Mouse (Mus musculus) lung, embryonic 14.5 days (tissue): Measurements from ENCODE around the gene Kyat1. TPM values are rescaled to one million over a fixed set of nuclear protein-coding genes. Genes with fewer than 3 reads are reported as not detected.

Experiments
- ATAC-seq: fragments of 200-750 bp; cut with Nextera tagmentation; 2 replicates; pipeline ENCODE4 v1.8.0; 2017; ENCODE audit warnings: mild to moderate bottlenecking, moderate TSS enrichment, moderate library complexity; ENCODE audit not compliant: insufficient read depth
- DNase-seq: peaks from one replicate; pipeline ENCODE4 v3.0.0-alpha.2; 2015
- H3K27ac ChIP-seq: fragments of 300-500 bp; sonication (generic); 2 replicates; pipeline ENCODE4 v1.5.1; 2014; ENCODE audit warnings: low read depth, mild to moderate bottlenecking, moderate library complexity
- H3K27me3 ChIP-seq: fragments of 300-500 bp; sonication (generic); 2 replicates; pipeline ENCODE4 v1.6.1; 2014; ENCODE audit warnings: low read length, control low read depth; ENCODE audit not compliant: insufficient read depth
- H3K36me3 ChIP-seq: fragments of 300-500 bp; sonication (generic); 2 replicates; pipeline ENCODE4 v1.6.1; 2014; ENCODE audit warnings: control low read depth; ENCODE audit not compliant: insufficient read depth
- H3K4me1 ChIP-seq: fragments of 300-500 bp; sonication (generic); 2 replicates; pipeline ENCODE4 v1.6.1; 2014; ENCODE audit warnings: antibody characterized with exemption, control low read depth; ENCODE audit not compliant: insufficient read depth
- H3K4me2 ChIP-seq: fragments of 300-500 bp; sonication (generic); 2 replicates; pipeline ENCODE4 v1.6.1; 2014; ENCODE audit warnings: mild to moderate bottlenecking
- H3K4me3 ChIP-seq: fragments of 300-500 bp; sonication (generic); 2 replicates; pipeline ENCODE4 v1.5.1; 2014; ENCODE audit warnings: low read depth, low read length
- H3K9ac ChIP-seq: fragments of 300-500 bp; sonication (generic); 2 replicates; pipeline ENCODE4 v1.6.1; 2014
- H3K9me3 ChIP-seq: fragments of 300-500 bp; sonication (generic); 2 replicates; pipeline ENCODE4 v1.6.1; 2016; ENCODE audit warnings: low read depth, low read length, control low read depth
- CTCF ChIP-seq: IDR thresholded peaks from 2 replicates; pipeline ENCODE4 v1.5.1; 2016; ENCODE audit warnings: antibody characterized with exemption, low read depth
- WGBS: fragments of 180-500 bp; shearing (Covaris S2); extraction: QIAGEN DNeasy Blood & Tissue Kit; methylation state at CpG from one replicate; pipeline ENCODE4 v1.1.7; 2014; 5-methylcytosine and 5-hydroxymethylcytosine counted together
- polyA plus RNA-seq: library from polyadenylated mRNA; unstranded; fragments of >200 nt; fragmentation: Nextera tagmentation; extraction: Ambion mirVana; gene quantifications from 2 replicates; pipeline ENCODE4 v1.2.1, GENCODE M21; 2014

The Kyat1 gene
- 7.6 and 8.7 TPM in 2 replicates for polyA plus RNA-seq

DNA sequence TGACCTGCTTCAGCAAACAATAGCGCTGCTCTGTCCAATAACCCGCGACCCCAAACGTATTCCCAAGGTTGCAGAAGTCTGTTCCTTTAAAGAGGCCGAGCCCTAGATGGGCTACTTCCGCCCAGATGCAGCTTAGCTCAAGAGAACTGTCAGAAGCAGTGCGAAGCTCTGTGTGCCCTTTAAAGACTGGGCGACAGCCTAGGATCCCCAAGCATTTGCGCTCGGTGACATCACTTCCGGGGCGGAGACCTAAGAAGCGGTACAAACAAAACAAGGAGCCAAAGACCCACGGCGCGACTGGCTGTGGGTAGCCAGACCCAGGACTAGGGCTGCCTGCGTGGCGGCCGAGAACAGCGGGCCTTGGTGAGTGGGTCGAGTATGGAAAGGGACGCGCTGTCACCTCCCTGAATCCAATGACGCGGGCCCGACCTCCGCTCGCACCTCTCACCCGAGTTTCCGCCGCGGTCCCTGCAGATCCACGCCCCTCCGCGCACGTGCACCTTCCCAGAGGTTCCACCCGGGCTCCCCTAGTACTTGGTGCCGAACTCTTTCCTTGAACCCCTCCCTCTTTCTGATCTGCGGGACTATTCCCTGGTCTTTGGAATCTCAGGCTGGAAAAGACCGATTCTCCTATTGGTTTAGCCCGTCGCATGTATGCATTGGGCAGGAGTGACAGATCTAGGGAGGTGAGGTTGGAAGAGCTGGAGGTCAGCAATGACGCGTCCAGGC lies at the start of gene Kyat1:
Gene Kyat1, minus strand, starts transcription at position 219 of the 729 bp plus-strand sequence.
- TF ChIP-seq CTCF = no peak
- Histone ChIP-seq H3K27me3 (no peaks in the 10 kb centered on the region), H3K4me1 (peaks cover 5% of the 10 kb centered on the region), H3K4me2 (peak within 1 kb of the TSS; percentile 78), H3K36me3 (no peaks in the 10 kb centered on the region), H3K4me3 (peak within 1 kb of the TSS; percentile 67), H3K9me3 (no peaks in the 10 kb centered on the region), H3K27ac (peak within 1 kb of the TSS; percentile 72; the same call in 1 of the 2 replicates), H3K9ac (peak within 1 kb of the TSS; percentile 62)
- DNase-seq (peak; percentile 98), ATAC-seq (peak; percentile 98)
- WGBS = under 1% methylated on average over 44 of the region's 44 CpGs

DNA sequence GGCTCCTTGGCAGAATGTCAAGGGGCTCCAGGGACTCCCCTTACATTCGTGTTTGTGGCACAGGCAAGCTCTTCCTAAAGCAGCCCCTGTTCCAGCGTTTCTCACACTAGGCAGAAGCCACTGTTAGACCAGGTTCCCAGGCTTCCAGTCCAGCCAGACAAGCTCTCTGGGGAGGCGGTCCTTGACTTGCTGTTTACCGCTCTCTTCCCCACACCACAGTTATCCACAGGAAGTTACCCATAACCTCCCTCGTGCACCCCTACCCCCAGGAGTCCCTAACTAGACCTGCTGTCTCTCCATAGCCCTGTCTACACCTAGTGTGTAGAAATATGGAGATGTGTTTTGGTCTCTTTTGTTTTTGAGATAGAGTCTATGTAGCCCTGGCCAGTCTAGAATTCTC lies 48.2 kb upstream of the Kyat1 start:
- 83% methylated on average over 5 of the region's 5 CpGs for WGBS
- no peaks in the 10 kb centered on the region for H3K9me3 ChIP-seq
- no peak overlapping the region for H3K27ac ChIP-seq
- no peak overlapping the region for H3K4me3 ChIP-seq
- DNase-seq (no peak), ATAC-seq (no peak)
- TF ChIP-seq CTCF = no peak
- H3K4me1 ChIP-seq = no peaks in the 10 kb centered on the region
- peaks cover 68% of the 10 kb centered on the region for H3K36me3 ChIP-seq
- H3K9ac ChIP-seq = no peak overlapping the region
- no peak overlapping the region for H3K4me2 ChIP-seq
- H3K27me3 ChIP-seq = no peaks in the 10 kb centered on the region

DNA sequence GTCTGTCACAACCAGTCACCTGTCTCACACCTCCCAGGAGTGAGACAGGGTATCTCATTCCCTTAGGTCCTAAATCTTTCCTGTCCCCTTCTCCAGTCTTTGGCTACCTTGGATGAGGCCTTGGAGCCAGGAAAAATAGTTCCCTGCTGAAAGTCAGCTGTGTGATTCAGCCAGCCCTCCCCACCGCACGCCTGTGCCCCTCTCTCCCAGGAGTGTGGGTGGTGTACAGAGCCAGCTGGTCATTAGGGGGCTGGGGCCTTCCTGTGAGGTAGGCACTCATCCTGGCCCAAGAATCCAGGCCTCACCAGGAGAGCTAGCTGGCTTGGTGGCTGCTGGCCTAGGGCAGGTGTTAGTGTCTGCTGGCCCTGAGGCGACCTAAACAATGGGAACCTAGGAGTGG lies 46.9 kb upstream of the Kyat1 start:
- Histone ChIP-seq H3K4me2 (no peak overlapping the region), H3K9me3 (no peaks in the 10 kb centered on the region), H3K27me3 (no peaks in the 10 kb centered on the region), H3K27ac (no peak overlapping the region), H3K4me3 (no peak overlapping the region), H3K4me1 (no peaks in the 10 kb centered on the region), H3K36me3 (peaks cover 70% of the 10 kb centered on the region), H3K9ac (no peak overlapping the region)
- WGBS = 75% methylated on average over 3 of the region's 3 CpGs
- ATAC-seq (no peak), DNase-seq (no peak)
- TF ChIP-seq CTCF = no peak

DNA sequence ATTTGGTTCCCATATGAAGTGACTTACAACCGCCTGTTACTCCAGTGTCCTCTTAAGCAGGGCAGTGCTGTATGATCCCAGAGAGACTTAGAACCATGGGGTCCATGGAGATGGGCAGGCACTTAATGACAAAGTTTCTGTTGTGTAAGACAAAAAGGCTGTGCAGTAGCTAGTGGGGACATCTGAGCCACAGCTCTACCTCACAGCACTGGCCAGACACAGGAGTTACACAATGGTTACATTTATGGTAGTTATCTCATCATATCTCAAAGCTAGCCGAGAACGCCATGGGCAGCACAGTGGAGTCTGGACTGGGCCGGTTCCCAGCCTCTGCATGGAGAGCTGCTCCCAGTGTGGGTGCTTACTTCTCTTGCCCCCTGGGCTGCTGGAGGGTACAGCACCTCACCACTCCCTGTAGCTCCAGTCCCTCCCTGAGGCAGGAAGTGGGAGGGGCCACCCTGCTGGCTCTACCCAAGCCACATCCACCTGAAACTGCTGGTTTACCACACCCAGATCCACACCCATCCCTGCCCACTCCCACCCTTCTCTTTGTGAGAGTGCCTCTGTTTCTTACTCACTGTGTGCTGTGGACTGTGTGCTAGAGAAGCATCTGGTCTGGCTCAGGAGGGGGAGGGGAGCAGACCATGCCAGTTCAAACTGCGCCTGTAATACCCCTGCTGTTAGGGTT lies 45.9 kb upstream of the Kyat1 start:
- Histone ChIP-seq H3K36me3 (peaks cover 63% of the 10 kb centered on the region), H3K27me3 (no peaks in the 10 kb centered on the region), H3K4me1 (no peaks in the 10 kb centered on the region), H3K27ac (peak overlapping the region; percentile 18; the same call in 1 of the 2 replicates), H3K9me3 (no peaks in the 10 kb centered on the region), H3K4me2 (no peak overlapping the region), H3K4me3 (no peak overlapping the region), H3K9ac (no peak overlapping the region)
- WGBS = 74% methylated on average over 5 of the region's 5 CpGs
- TF ChIP-seq CTCF = no peak
- DNase-seq (no peak), ATAC-seq (peak; percentile 35; the same call in 1 of the 2 replicates)

DNA sequence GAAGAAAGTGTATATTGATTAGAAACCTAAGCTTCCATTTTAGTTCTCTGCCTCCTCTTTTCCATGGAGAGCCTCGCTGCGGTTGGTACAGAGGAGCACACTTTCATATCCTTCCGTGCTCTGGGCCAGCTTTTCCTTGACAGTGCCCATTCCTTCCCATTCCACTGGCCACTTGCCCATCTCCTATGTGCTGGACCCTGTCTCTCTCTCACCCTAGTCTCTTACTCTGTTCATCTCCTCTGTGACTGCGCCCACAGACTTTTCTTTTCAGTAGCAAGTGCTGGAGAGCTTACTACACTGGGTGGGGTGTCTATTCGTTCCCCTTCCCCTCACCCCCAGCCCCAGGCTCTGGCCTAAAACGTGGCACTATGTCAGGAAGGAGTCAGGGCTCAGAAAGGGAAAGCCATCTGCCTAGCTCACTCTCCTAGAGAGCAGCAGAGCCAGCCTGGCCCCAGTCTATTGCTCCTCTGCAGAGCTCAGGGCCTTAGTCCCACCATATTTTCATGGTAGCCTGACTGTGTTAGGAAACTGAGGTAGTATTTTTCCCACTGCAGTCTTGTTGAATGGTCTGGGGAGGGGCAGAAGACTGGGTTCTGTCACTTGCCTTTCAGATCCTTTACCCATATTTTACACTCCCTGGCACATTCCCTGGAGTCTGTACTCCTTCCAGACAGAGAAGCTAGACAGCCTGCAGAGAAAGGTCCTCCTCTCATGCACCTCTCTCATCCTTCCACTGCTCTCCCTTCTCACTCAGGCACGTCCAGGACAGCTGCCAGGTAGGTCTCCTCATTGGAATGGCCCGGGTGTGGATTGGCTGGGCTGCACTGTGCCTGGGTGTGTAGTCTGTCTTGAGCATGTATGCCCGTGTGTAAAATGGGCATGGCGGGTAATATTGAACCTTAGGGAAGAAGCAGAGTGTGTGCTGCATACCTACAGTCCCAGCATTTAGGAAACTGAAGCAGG lies 44.8 kb upstream of the Kyat1 start:
- Histone ChIP-seq H3K9ac (no peak overlapping the region), H3K27ac (no peak overlapping the region), H3K4me3 (no peak overlapping the region), H3K27me3 (no peaks in the 10 kb centered on the region), H3K36me3 (peaks cover 62% of the 10 kb centered on the region), H3K4me2 (no peak overlapping the region), H3K4me1 (no peaks in the 10 kb centered on the region), H3K9me3 (no peaks in the 10 kb centered on the region)
- ATAC-seq = no peak
- TF ChIP-seq CTCF = no peak
- 80% methylated on average over 10 of the region's 10 CpGs for WGBS
- no peak for DNase-seq

DNA sequence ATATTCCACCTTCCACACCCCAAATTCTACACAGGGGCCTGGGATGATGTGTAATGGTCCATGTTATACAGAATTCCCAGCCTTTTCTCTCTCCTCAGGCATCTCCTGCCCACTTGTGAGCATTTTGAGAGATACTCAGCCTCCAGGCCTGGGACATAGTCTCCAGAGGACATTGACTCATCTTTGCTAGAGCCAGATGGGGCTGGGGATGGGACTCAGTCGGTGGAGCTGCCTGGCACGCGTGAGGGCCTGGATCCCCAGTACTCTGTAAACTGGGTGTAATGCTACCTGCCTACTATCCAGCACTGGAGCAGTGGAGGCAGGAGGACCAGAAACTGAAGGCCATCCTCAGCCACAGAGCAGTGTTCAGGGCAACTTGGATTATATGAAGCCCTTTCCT lies 43.5 kb upstream of the Kyat1 start:
- Histone ChIP-seq H3K4me3 (no peak overlapping the region), H3K9me3 (no peaks in the 10 kb centered on the region), H3K9ac (no peak overlapping the region), H3K4me2 (no peak overlapping the region), H3K4me1 (no peaks in the 10 kb centered on the region), H3K36me3 (peaks cover 62% of the 10 kb centered on the region), H3K27me3 (no peaks in the 10 kb centered on the region), H3K27ac (no peak overlapping the region)
- DNase-seq (no peak), ATAC-seq (no peak)
- 89% methylated on average over 3 of the region's 3 CpGs for WGBS
- no peak for TF ChIP-seq CTCF
